Mouse (Mus musculus) midbrain, embryonic 12.5 days (tissue): ENCODE measurements around the gene Vopp1. TPM values are rescaled to one million over a fixed set of nuclear protein-coding genes. Genes with fewer than 3 reads are reported as not detected.

Source experiments
- ATAC-seq: fragments of 200-750 bp; cut with Nextera tagmentation; 2 replicates; pipeline ENCODE4 v1.8.0; 2017; ENCODE audit warnings: low read depth, moderate TSS enrichment, moderate library complexity; ENCODE audit not compliant: low FRiP score
- H3K27ac ChIP-seq: fragments of 300-500 bp; sonication (generic); replicated peaks from 2 replicates; pipeline ENCODE4 v1.5.1; 2016; ENCODE audit warnings: mild to moderate bottlenecking
- H3K27me3 ChIP-seq: fragments of 300-500 bp; sonication (generic); 2 replicates; pipeline ENCODE4 v1.6.1; 2016; ENCODE audit warnings: mild to moderate bottlenecking
- H3K36me3 ChIP-seq: fragments of 300-500 bp; sonication (generic); 2 replicates; pipeline ENCODE4 v1.6.1; 2016
- H3K4me1 ChIP-seq: fragments of 300-500 bp; sonication (generic); 2 replicates; pipeline ENCODE4 v1.6.1; 2016
- H3K4me2 ChIP-seq: fragments of 300-500 bp; sonication (generic); replicated peaks from 2 replicates; pipeline ENCODE4 v1.6.1; 2016; ENCODE audit warnings: mild to moderate bottlenecking, moderate library complexity
- H3K4me3 ChIP-seq: fragments of 300-500 bp; sonication (generic); 2 replicates; pipeline ENCODE4 v1.5.1; 2016; ENCODE audit warnings: mild to moderate bottlenecking
- H3K9ac ChIP-seq: fragments of 300-500 bp; sonication (generic); replicated peaks from 2 replicates; pipeline ENCODE4 v1.6.1; 2016; ENCODE audit warnings: mild to moderate bottlenecking, moderate library complexity
- H3K9me3 ChIP-seq: fragments of 300-500 bp; sonication (generic); 2 replicates; pipeline ENCODE4 v1.6.1; 2016; ENCODE audit warnings: mild to moderate bottlenecking
- WGBS: fragments of 180-500 bp; shearing (Covaris S2); methylation state at CpG from one replicate; pipeline ENCODE4 v1.1.7; 2016; 5-methylcytosine and 5-hydroxymethylcytosine counted together
- polyA plus RNA-seq: library from polyadenylated mRNA; unstranded; fragments of >200 nt; fragmentation: Nextera tagmentation; extraction: Ambion mirVana; gene quantifications from 2 replicates; pipeline ENCODE4 v1.2.1, GENCODE M21; 2016

Gene Vopp1
- polyA plus RNA-seq, 1 experiment from 2014 or later, result 99.5 TPM

- ATAC-seq, result no peak
- Histone ChIP-seq H3K4me1 (no peaks in the 10 kb centered on the region), H3K9me3 (no peaks in the 10 kb centered on the region), H3K36me3 (peaks cover 25% of the 10 kb centered on the region), H3K4me2 (no peak overlapping the region), H3K9ac (no peak overlapping the region), H3K4me3 (no peak overlapping the region), H3K27ac (no peak overlapping the region), H3K27me3 (no peaks in the 10 kb centered on the region)
- WGBS, result 100% methylated on average over 1 of the region's 1 CpGs
Observed at GRCm38 (mm10) chr6:57770467-57771190, 54.3 kb downstream of the Vopp1 start.

- WGBS, result 92% methylated on average over 7 of the region's 7 CpGs
- H3K36me3 ChIP-seq, result peaks cover 19% of the 10 kb centered on the region
- ATAC-seq, result no peak
- no peaks in the 10 kb centered on the region for H3K9me3 ChIP-seq
- H3K27me3 ChIP-seq, result no peaks in the 10 kb centered on the region
- H3K4me1 ChIP-seq, result no peaks in the 10 kb centered on the region
- H3K9ac ChIP-seq, result no peak overlapping the region
- H3K4me2 ChIP-seq, result no peak overlapping the region
- no peak overlapping the region for H3K4me3 ChIP-seq
- H3K27ac ChIP-seq, result no peak overlapping the region
Observed at GRCm38 (mm10) chr6:57768948-57769525, 55.9 kb downstream of the Vopp1 start.

GRCm38 (mm10) chr6:57767112-57767868, 57.7 kb downstream of the Vopp1 start:
- no peak overlapping the region for H3K9ac ChIP-seq
- H3K9me3 ChIP-seq, result no peaks in the 10 kb centered on the region
- no peak for ATAC-seq
- peaks cover 5% of the 10 kb centered on the region for H3K36me3 ChIP-seq
- H3K27ac ChIP-seq, result no peak overlapping the region
- no peak overlapping the region for H3K4me3 ChIP-seq
- WGBS, result 76% methylated on average over 8 of the region's 8 CpGs
- no peaks in the 10 kb centered on the region for H3K4me1 ChIP-seq
- no peak overlapping the region for H3K4me2 ChIP-seq
- H3K27me3 ChIP-seq, result no peaks in the 10 kb centered on the region

GRCm38 (mm10) chr6:57766287-57766686, 58.7 kb downstream of the Vopp1 start:
- no peak for ATAC-seq
- H3K27me3 ChIP-seq, result no peaks in the 10 kb centered on the region
- H3K4me1 ChIP-seq, result no peaks in the 10 kb centered on the region
- H3K4me2 ChIP-seq, result no peak overlapping the region
- 100% methylated on average over 1 of the region's 1 CpGs for WGBS
- H3K27ac ChIP-seq, result no peak overlapping the region
- no peak overlapping the region for H3K4me3 ChIP-seq
- H3K9me3 ChIP-seq, result no peaks in the 10 kb centered on the region
- H3K9ac ChIP-seq, result no peak overlapping the region
- H3K36me3 ChIP-seq, result peaks cover 5% of the 10 kb centered on the region

- Histone ChIP-seq H3K9me3 (no peaks in the 10 kb centered on the region), H3K36me3 (peaks cover 9% of the 10 kb centered on the region), H3K4me1 (no peaks in the 10 kb centered on the region), H3K27me3 (no peaks in the 10 kb centered on the region), H3K4me3 (no peak overlapping the region), H3K9ac (no peak overlapping the region), H3K27ac (no peak overlapping the region), H3K4me2 (no peak overlapping the region)
- no peak for ATAC-seq
- WGBS, result 87% methylated on average over 3 of the region's 3 CpGs
Observed at GRCm38 (mm10) chr6:57765095-57765878, 59.7 kb downstream of the Vopp1 start.

GRCm38 (mm10) chr6:57763054-57763453, 61.9 kb downstream of the Vopp1 start:
- ATAC-seq, result no peak
- H3K4me3 ChIP-seq, result no peak overlapping the region
- H3K27me3 ChIP-seq, result no peaks in the 10 kb centered on the region
- H3K4me1 ChIP-seq, result no peaks in the 10 kb centered on the region
- H3K4me2 ChIP-seq, result no peak overlapping the region
- peaks cover 9% of the 10 kb centered on the region; the same call in 1 of the 2 replicates for H3K36me3 ChIP-seq
- H3K9ac ChIP-seq, result no peak overlapping the region
- H3K27ac ChIP-seq, result no peak overlapping the region
- H3K9me3 ChIP-seq, result no peaks in the 10 kb centered on the region

GRCm38 (mm10) chr6:57753962-57754759, 70.8 kb downstream of the Vopp1 start:
- Histone ChIP-seq H3K27ac (no peak overlapping the region), H3K27me3 (no peaks in the 10 kb centered on the region), H3K9ac (no peak overlapping the region), H3K36me3 (peaks cover 24% of the 10 kb centered on the region), H3K9me3 (no peaks in the 10 kb centered on the region), H3K4me1 (no peaks in the 10 kb centered on the region), H3K4me3 (no peak overlapping the region), H3K4me2 (no peak overlapping the region)
- 93% methylated on average over 9 of the region's 9 CpGs for WGBS
- no peak for ATAC-seq

GRCm38 (mm10) chr6:57745748-57746129, 79.2 kb downstream of the Vopp1 start:
- Histone ChIP-seq H3K4me2 (no peak overlapping the region), H3K4me3 (no peak overlapping the region), H3K9ac (no peak overlapping the region), H3K36me3 (no peaks in the 10 kb centered on the region), H3K4me1 (no peaks in the 10 kb centered on the region), H3K27me3 (no peaks in the 10 kb centered on the region), H3K27ac (no peak overlapping the region), H3K9me3 (no peaks in the 10 kb centered on the region)
- no peak for ATAC-seq
- 100% methylated on average over 2 of the region's 2 CpGs for WGBS

GRCm38 (mm10) chr6:57744974-57745747, 79.8 kb downstream of the Vopp1 start:
- Histone ChIP-seq H3K9ac (no peak overlapping the region), H3K27ac (no peak overlapping the region), H3K4me1 (no peaks in the 10 kb centered on the region), H3K4me3 (no peak overlapping the region), H3K4me2 (no peak overlapping the region), H3K9me3 (no peaks in the 10 kb centered on the region), H3K36me3 (no peaks in the 10 kb centered on the region), H3K27me3 (no peaks in the 10 kb centered on the region)
- no peak for ATAC-seq
- 93% methylated on average over 4 of the region's 4 CpGs for WGBS

GRCm38 (mm10) chr6:57744123-57744522, 80.8 kb downstream of the Vopp1 start:
- WGBS, result 97% methylated on average over 2 of the region's 2 CpGs
- Histone ChIP-seq H3K4me3 (no peak overlapping the region), H3K27me3 (no peaks in the 10 kb centered on the region), H3K9me3 (no peaks in the 10 kb centered on the region), H3K4me1 (no peaks in the 10 kb centered on the region), H3K27ac (no peak overlapping the region), H3K9ac (no peak overlapping the region), H3K36me3 (no peaks in the 10 kb centered on the region), H3K4me2 (no peak overlapping the region)
- ATAC-seq, result no peak

- H3K27me3 ChIP-seq, result no peaks in the 10 kb centered on the region
- H3K27ac ChIP-seq, result no peak overlapping the region
- WGBS, result 69% methylated on average over 2 of the region's 2 CpGs
- no peak overlapping the region for H3K4me2 ChIP-seq
- 0 out of 2 replicates have a peak, but pooled peaks cover 3% of the 10 kb centered on the region for H3K36me3 ChIP-seq
- no peak; the same call in 1 of the 2 replicates for ATAC-seq
- H3K9me3 ChIP-seq, result no peaks in the 10 kb centered on the region
- H3K4me3 ChIP-seq, result no peak overlapping the region
- H3K9ac ChIP-seq, result no peak overlapping the region
- H3K4me1 ChIP-seq, result no peaks in the 10 kb centered on the region
Observed at GRCm38 (mm10) chr6:57743333-57743732, 81.6 kb downstream of the Vopp1 start.
